Mouse (Mus musculus): ENCODE measurements around the gene Plcl1. TPM values are rescaled to one million over a fixed set of nuclear protein-coding genes. Genes with fewer than 3 reads are reported as not detected.

The Plcl1 gene
- total and polyA plus RNA-seq, 3 experiments, result 0.08 to 0.41 (median 0.13) TPM

DNA sequence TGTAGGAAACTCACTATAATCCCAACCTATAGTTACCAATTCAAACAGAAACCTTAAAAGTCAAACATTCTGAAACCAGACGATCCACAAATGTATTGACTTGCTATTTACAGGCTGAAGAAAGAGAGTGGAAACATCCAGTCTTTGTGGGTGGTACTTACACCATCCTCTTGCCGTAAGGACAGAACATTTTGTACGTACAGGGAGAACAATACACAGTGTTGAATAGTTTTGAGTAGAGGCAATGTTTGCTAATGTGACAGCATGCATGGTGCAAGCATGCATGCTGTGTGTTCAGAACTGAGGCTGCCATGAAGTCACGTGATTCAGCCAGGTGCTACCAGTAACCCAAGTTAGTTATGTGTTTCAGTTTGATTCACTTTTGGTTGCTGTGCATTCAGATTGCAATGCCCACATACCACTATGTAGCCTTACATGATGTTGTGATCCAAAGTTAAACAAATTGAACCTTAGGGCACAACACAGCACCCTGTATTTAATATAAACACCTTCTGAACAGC is 311.6 kb downstream of the Plcl1 start:
- in situ Hi-C loops (cut with MboI; ENCODE audit: low pct_ligation_motif_present, low pct_unique_long_range_greater_than_20kb, low sequenced_read_pairs) (no loop called here), dilution Hi-C loops (cut with MboI; ENCODE audit: extremely low pct_ligation_motif_present, extremely low pct_unique_long_range_greater_than_20kb, low sequenced_read_pairs) (no loop called here)

DNA sequence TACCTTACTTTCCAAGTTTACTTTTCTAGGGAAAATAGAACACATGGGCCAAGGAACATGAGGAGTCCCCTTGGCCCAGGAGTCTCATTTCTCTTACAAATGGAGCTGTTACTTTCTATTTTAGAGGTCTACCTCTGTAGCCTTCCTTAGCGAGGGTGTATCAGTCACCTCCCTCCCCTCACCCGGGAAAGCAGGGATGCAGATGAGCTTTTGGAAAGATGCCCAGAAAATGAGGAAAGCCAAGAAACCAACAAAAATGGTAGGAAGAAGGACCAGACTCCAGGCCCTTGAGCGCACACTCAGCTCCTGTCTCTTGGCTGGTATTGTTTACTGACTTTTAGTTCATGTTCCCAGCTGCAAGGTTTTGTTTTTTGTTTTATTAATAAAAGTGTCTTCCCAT is 319.7 kb downstream of the Plcl1 start:
- dilution Hi-C loops (cut with MboI; ENCODE audit: extremely low pct_ligation_motif_present, extremely low pct_unique_long_range_greater_than_20kb, low sequenced_read_pairs), result no loop called here
- H3K9ac ChIP-seq (ENCODE audit: insufficient read depth, low read depth), result no peak overlapping the region
- no peaks in the 10 kb centered on the region for H3K4me1 ChIP-seq (ENCODE audit: control insufficient read depth in 1 of 2, insufficient read depth in 2 of 2)
- H3K36me3 ChIP-seq (replicated peaks in 1 of 2; ENCODE audit: control insufficient read depth in 1 of 2, insufficient read depth in 1 of 2, low read length in 1 of 2), result no peaks in the 10 kb centered on the region
- H3K79me2 ChIP-seq (replicated peaks; ENCODE audit: control insufficient read depth, extremely low read depth, insufficient read depth, poor library complexity, severe bottlenecking), result no peaks in the 10 kb centered on the region
- no peak overlapping the region for H3K4me3 ChIP-seq (replicated peaks in 1 of 3; ENCODE audit: low read depth in 2 of 3, low read length in 2 of 3, poor library complexity in 1 of 3)
- no peak overlapping the region for H3K4me2 ChIP-seq (ENCODE audit: insufficient read depth, low read depth, poor library complexity, severe bottlenecking)
- H3K27me3 ChIP-seq (replicated peaks), result no peaks in the 10 kb centered on the region
- in situ Hi-C loops (cut with MboI; ENCODE audit: low pct_ligation_motif_present, low pct_unique_long_range_greater_than_20kb, low sequenced_read_pairs), result no loop called here
- H3K27ac ChIP-seq (ENCODE audit: insufficient read depth, low read depth), result no peak overlapping the region
- TF ChIP-seq BHLHE40 (IDR thresholded peaks at IDR 0.05; ENCODE audit: low read depth, low read length) (no peak), ELF1 (IDR thresholded peaks at IDR 0.05; ENCODE audit: low read depth, low read length) (no peak), CTCF (conservative IDR thresholded peaks at IDR 0.05 in 1 of 2, IDR thresholded peaks at IDR 0.05 in 1 of 2; ENCODE audit: low read depth in 2 of 2, low read length in 2 of 2) (no peak), GABPA (IDR thresholded peaks at IDR 0.05; ENCODE audit: insufficient replicate concordance, low read depth, low read length) (no peak), USF2 (conservative IDR thresholded peaks at IDR 0.05; ENCODE audit: low read depth, low read length) (no peak), IRF4 (IDR thresholded peaks at IDR 0.05; ENCODE audit: low read depth, low read length) (no peak), POLR2A (IDR thresholded peaks at IDR 0.05; ENCODE audit: low read depth, low read length) (no peak), JUND (conservative IDR thresholded peaks at IDR 0.05; ENCODE audit: low read depth, low read length) (no peak)
- H3K9me3 ChIP-seq (replicated peaks; ENCODE audit: low read length), result no peaks in the 10 kb centered on the region
- DNase-seq (ENCODE audit: extremely low read depth), result no peak

More for the DNA sequence above, 311.6 kb downstream of the Plcl1 start:
- Histone ChIP-seq H3K9me3 (replicated peaks; ENCODE audit: low read length) (no peaks in the 10 kb centered on the region), H3K36me3 (replicated peaks in 1 of 2; ENCODE audit: control insufficient read depth in 1 of 2, insufficient read depth in 1 of 2, low read length in 1 of 2) (no peaks in the 10 kb centered on the region), H3K27ac (ENCODE audit: insufficient read depth, low read depth) (no peak overlapping the region), H3K9ac (ENCODE audit: insufficient read depth, low read depth) (no peak overlapping the region), H3K79me2 (replicated peaks; ENCODE audit: control insufficient read depth, extremely low read depth, insufficient read depth, poor library complexity, severe bottlenecking) (no peaks in the 10 kb centered on the region), H3K4me1 (ENCODE audit: control insufficient read depth in 1 of 2, insufficient read depth in 2 of 2) (peaks cover 4% of the 10 kb centered on the region in 2 experiments; a peak in 3 of 4 replicates), H3K4me3 (replicated peaks in 1 of 3; ENCODE audit: low read depth in 2 of 3, low read length in 2 of 3, poor library complexity in 1 of 3) (no peak overlapping the region), H3K4me2 (ENCODE audit: insufficient read depth, low read depth, poor library complexity, severe bottlenecking) (peak overlapping the region; percentile 31; the same call in 1 of the 2 replicates), H3K27me3 (replicated peaks) (no peaks in the 10 kb centered on the region)
- TF ChIP-seq BHLHE40 (IDR thresholded peaks at IDR 0.05; ENCODE audit: low read depth, low read length) (peak; percentile 60), TCF12 (IDR thresholded peaks at IDR 0.05; ENCODE audit: low read depth, low read length) (0 out of 2 replicates have a peak, but pooled peaks have one; percentile 26), USF1 (IDR thresholded peaks at IDR 0.05; ENCODE audit: low read depth, low read length) (peak; percentile 60), CTCF (conservative IDR thresholded peaks at IDR 0.05 in 1 of 2, IDR thresholded peaks at IDR 0.05 in 1 of 2; ENCODE audit: low read depth in 2 of 2, low read length in 2 of 2) (no peak), IRF4 (IDR thresholded peaks at IDR 0.05; ENCODE audit: low read depth, low read length) (peak; percentile 22; the same call in 1 of the 2 replicates), SIN3A (IDR thresholded peaks at IDR 0.05; ENCODE audit: low read length) (no peak), ZNF384 (IDR thresholded peaks at IDR 0.05; ENCODE audit: low read depth, low read length) (no peak), MAX (IDR thresholded peaks at IDR 0.05; ENCODE audit: low read length) (peak; percentile 42; the same call in 1 of the 2 replicates), USF2 (conservative IDR thresholded peaks at IDR 0.05; ENCODE audit: low read depth, low read length) (peak; percentile 72), EP300 (IDR thresholded peaks at IDR 0.05; ENCODE audit: low read length) (no peak)
- DNase-seq (ENCODE audit: extremely low read depth), result peak; percentile 8

Data from CH12.LX (cell line).